Mouse (Mus musculus) erythroid progenitor cell, adult 5-6 weeks (primary cell): ENCODE results near the gene Akr1c19. TPM values are rescaled to one million over a fixed set of nuclear protein-coding genes. Genes with fewer than 3 reads are reported as not detected.
"Not testable (repeated sequence)": the region's sequence is repeated elsewhere in the genome, so short reads cannot be mapped to it uniquely, and the experiment has no call there.

Experiments
- ATAC-seq: replicated peaks from 2 replicates; pipeline ENCODE4 v1.8.0; 2016; ENCODE audit warnings: moderate number of reproducible peaks, mild to moderate bottlenecking, moderate TSS enrichment, inconsistent platforms; ENCODE audit not compliant: poor library complexity, low FRiP score, severe bottlenecking
- total RNA-seq, 2 experiments: library from RNA; stranded (forward) in 1 of 2; stranded (reverse) in 1 of 2; fragments of 150-400 nt in 1 of 2; fragments of 186-747, 209-891 nt in 1 of 2; gene quantifications; 2 replicates each; pipeline versions ENCODE4 v1.2.3 to v1.2.4; 2015 to 2017; ENCODE audit warnings: low replicate concordance in 2 of 2

Gene Akr1c19
- not detected in 2 replicates for total RNA-seq (2015; ENCODE audit: low replicate concordance)
- total RNA-seq (2017; ENCODE audit: low replicate concordance), result not detected in 2 replicates

DNA sequence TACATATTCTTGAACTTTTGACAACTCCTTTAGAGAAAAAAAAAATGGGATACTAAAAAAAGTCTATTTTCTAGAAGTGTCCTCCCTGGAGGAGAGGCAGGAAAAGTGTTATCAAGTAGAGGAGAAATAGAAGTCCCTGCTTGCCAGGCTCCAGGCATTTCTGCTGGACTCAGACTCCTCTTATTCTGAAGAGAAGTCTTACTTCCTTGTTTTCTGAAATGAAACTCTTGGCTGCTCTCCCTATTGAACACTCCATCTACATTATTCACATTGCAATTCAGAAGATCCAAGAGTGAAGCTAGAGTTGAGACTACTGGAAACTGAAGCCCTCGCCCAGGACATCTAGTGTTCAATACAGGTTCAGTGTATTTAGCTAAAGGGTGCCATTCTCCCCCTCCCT lies at the start of gene Akr1c19:
Gene Akr1c19 (plus strand): TSS at position 260 of the 400 bp plus-strand sequence.
- ATAC-seq, result no peak

DNA sequence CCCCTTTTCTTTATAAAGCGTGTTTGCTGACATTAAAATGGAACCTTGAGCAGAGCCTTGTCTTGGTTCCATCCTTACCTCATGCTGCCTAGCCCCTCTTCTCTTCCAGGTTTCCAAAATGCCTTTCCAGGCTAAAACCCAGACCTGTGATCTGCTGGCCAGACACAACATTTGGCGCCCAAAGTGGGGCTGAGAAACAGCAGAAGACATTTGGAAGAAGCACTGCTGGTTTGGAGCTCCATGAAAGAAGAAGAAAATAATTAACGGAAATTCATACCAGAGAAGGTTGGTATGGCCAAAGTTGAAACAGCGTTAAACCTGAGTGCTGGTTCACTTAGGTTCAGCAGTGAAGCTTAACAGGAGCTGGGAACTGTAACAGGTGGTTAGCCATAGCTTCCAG lies 47.2 kb upstream of the Akr1c19 start:
- not testable (repeated sequence) for ATAC-seq

DNA sequence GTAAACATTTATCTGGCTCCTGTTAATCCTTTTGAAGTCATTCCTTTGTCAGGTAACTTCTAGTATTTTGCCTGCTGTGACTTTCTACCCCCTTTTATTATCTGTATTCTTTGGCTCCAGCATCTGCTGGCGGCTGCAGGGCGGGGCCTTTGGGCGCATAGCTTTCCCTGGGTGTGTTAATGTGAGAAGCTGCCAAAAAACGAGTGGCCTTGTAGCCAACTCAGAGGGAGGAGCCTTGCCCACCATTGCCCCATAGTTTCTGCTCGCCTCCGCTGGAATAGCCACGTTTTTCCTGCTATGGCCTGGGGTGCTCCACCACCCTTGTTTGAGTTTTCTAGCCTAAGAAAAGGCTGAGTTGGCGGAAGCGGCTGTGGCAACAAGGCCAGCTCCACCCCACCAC lies 45.4 kb upstream of the Akr1c19 start:
- ATAC-seq, result no peak

DNA sequence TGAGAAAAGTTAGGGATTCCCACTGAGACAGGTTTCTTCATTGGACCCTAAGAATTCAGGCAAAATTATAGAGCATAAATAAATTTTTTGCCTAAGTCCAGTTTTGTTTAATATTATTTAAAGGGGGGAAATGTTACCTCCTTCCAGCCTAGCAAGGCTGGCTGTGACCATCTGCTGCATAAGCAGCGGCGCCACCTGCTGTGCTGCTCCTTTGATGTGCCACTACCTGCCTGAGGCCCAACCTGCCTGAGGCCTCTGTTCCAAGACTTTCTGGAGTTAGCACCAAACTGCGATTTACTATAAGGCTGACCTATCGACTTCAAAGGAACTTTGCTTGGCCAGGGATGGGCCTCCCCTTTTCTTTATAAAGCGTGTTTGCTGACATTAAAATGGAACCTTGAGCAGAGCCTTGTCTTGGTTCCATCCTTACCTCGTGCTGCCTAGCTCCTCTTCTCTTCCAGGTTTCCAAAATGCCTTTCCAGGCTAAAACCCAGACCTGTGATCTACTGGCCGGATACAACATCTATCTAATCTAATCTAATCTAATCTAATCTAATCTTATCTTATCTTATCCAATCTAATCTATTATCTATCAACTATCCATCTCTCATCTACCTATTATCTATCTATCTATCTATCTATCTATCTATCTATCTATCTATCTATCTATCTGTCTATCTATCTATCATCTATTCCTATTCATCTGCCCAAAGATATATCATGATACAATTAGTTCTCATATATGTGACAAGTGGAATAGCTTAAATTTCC lies 41.7 kb upstream of the Akr1c19 start:
- ATAC-seq, result not testable (repeated sequence)

DNA sequence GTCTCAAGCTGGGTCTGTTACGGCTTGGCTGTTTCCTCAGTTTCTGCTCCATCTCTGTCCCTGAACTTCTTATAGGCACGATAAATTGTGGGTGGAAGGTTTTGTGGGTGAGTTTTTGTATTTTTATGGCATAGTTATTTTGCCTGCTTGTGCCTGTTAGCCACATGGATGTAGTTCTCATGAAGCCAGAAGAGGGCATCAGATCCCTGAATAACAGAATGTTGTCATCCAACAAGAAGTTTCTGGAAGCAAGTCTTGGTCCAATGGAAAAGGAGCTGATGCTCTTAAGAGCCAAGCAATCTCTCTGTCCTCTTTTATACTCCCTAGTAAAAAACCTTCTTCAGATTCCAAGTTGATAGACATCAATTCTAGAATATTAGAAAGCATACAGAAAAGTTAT lies 40.3 kb upstream of the Akr1c19 start:
- ATAC-seq, result no peak

DNA sequence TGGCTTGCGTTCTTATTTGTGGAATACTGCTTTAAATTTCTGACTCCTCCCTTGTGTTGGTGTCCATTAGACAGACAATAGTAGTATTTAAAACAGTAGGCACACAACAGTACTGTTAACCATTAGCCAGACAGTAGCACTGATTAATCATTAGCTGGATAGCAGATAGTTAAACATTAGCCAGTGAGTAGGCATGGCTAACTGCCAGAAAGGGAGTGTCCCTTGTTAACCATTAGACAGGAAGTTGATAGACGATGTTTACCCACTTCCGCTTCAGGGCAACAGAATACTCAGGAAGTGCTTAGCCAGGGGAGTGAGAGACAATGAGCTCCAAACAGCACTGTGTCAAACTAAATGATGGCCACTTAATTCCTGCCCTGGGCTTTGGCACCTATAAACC lies 37.6 kb upstream of the Akr1c19 start, which contains the start of gene Akr1c13:
Gene Akr1c13 (plus strand): TSS at position 247 of the 400 bp plus-strand sequence.
- no peak for ATAC-seq

DNA sequence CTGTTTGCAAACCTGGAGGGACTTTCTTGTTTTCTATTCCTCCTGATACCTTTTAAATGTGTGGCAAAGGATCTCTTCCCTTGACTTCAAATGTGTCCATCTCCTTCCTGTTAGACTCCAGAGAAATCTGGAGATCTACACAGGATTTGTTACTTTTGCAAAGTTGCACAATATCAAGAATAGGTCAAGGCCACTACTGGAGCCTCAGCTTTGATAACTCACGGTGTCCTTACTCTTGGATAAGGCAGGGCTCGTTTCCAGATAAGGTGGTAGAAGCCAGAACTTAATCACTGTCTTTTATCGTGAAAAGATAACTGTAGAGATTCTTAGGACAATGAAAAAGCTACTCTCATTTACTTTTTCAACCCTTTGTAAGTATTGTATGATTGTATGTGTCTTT lies 36.0 kb upstream of the Akr1c19 start:
- no peak for ATAC-seq

DNA sequence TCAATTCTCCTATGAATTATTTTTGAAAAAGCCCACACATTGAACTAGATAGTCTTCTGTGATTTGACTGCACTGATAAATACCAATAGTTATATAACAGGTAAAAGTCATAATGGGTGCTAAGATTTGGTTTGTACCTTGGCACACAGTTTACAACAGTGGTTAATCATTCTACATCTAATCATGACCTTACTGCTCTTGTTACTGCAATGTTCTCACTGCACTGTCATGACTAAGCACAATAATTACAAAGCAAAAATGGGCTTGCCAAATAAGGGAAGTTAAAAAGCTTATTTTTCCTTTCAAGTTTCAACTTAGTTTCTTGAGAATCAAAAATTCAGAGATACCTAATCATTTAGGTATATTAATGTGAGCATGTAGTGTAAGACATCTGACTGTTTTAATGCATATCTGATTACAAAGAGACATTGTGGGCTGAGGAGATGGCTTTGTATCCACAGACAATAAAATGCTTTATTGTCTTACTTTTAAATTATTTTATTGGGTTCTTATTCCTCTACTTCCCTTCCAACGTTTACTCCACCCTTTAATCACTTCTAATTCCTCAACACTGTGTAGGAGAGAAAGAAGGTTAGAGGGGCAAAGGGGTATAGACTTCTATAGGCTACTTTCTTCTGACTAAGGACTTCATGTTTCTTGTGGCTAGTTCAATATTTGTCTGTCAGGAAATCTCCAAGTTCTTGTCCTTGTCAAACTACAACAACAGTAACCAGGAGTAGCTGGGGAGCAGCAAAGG lies 22.2 kb upstream of the Akr1c19 start:
- no peak for ATAC-seq

DNA sequence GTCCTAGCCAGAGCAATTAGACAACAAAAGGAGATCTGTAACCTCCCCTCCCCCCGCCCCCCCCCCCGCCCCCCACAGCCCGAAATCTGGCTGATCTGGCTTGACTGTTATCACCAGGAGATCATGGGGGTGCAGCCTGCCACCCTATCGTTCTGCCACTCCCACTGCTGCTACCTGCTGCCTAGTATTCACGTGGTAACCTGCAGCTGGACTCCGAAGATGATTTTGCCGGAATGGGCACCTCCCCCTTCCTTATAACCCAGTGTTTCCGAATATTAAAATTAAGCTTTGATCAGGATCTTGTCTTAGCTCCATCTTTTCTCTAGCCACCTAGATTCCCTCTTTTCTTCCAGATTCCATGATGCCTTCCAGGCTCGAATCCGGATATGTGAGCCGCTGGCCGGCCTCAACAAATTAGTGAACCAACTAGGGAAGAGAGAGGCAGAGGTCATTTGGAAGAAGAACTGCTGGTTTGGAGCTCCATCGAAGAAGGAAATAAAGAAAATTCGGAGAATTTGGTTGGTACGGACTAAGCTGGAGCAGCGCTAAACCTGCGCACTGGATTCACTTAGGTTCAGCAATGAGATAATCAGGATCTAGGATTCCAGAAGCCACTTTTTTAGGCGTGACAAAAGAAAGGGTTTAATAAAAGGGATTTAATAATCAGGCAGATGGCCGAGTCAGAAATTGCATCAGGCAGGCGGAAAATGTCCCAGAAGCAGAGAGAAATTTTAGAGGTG lies 16.8 kb upstream of the Akr1c19 start:
- no peak for ATAC-seq

DNA sequence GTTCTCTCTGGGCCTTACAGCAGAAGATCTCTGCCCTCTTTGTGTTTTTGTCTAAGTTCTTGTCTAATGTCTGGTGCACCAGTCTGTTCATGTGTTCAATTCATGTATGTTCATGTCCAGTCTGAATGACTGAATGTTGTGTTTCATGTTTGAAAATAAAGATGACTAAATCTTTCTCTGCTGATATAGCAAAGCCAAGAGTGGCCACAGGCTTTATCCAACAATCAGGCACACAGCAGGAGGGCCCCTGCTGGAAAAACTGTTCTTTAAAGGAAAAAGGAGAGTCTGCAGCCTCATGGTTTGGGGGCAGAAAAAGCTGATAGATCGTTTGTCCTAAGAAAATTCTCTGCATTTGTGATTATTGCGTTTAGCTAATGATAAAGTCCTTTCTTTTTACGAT lies 16.2 kb upstream of the Akr1c19 start:
- ATAC-seq, result no peak

DNA sequence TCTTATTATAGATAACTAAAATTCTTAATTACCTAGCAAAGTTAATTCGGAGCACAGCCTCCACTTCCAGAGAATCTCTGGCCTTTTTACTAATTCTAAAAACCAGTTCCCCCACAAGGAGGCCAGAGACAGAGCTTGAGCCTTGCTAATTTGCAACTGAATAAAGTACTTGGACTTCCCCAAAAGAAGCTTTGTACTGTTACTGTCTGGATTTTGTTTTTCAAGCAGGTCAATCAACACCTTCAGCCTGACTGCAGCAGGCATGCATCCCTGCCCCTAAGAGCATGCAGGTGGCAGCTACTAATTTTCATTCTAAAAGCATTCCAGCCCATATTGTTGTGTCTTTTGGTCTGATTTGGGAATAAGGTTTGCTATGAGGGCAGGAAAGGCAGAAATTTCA lies 13.0 kb upstream of the Akr1c19 start:
- not testable (repeated sequence) for ATAC-seq

DNA sequence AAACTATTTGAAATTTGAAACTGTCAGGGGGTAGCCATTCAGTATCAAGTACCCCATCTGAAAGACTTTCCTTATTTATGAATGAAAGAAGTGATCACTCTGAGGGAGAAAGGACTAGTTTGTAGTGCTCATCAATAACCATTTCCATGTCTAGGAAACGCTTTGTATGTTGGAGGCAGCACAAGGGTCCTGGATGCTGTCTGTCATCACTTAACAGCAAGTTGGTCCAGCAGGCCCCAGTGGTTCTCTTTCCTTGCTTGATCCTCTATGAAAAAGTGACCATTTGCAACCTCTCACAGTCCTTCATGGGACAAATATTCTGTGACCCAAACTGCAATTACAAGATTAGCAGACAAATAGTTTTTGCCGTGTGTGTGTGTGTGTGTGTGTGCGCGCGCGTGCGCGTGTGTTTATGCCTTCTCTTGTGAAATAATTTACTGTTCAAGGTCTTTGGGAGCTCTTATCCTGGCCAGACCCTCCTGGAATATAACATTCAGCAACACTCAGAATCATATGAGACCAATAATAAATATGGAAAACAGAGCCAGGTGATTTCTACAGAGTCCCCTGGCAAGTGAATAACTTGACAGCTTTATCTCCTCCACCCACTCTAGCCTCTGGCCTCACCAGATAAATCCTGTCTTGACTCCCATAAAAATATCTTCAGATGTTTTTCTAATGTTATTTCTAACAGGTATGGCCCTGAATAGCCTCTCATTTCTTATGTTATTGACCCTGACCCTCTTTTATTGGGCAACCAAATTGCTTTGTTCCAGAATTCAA lies 2.5 kb downstream of the Akr1c19 start:
- ATAC-seq, result no peak

DNA sequence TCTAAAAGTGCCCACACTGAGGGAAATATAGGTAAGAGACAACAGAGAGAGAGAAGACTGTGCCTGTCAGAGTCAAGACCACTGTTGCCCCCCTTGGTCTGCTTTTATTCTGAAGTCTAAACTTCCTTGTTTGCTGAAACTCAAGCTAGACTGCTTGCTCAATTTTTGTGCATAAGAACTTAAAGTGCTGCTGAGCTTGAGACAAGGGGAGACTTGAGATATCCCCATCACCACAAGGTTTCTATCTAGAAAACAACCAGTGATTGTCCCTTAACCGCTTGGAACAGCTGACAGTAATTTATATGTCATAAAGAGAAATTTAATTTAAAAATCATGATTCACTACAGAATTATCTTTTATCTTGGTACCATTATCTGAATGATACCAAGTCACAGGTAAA lies 4.6 kb downstream of the Akr1c19 start:
- ATAC-seq, result no peak

DNA sequence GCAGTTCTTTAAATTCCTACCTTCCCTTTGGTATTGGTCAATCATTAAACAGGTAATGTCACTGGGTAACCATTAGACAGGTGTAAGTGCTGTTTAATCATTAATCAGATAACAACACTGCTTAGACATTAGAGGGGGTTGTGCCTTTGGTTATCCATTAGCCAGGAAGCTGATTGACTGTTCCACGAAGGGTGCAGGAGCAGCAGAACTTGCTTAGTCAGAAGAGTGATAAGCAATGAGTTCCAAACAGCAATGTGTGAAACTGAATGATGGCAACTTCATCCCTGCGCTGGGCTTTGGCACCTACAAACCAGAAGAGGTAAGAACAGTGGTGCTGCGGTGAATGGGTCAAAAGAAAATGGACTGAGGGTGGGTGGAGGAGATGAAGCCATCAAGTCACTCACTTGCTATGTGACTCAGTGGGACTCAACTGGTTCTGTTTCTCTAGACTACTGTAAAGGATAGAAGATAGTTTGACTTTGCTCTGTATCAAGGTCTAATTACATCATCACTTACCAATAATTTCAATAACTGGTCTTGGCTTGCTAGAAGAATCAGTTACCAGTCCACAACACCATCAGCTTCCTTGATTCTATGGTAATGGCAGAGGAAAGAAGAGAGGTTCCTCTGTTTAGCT lies 5.2 kb downstream of the Akr1c19 start:
- no peak for ATAC-seq

DNA sequence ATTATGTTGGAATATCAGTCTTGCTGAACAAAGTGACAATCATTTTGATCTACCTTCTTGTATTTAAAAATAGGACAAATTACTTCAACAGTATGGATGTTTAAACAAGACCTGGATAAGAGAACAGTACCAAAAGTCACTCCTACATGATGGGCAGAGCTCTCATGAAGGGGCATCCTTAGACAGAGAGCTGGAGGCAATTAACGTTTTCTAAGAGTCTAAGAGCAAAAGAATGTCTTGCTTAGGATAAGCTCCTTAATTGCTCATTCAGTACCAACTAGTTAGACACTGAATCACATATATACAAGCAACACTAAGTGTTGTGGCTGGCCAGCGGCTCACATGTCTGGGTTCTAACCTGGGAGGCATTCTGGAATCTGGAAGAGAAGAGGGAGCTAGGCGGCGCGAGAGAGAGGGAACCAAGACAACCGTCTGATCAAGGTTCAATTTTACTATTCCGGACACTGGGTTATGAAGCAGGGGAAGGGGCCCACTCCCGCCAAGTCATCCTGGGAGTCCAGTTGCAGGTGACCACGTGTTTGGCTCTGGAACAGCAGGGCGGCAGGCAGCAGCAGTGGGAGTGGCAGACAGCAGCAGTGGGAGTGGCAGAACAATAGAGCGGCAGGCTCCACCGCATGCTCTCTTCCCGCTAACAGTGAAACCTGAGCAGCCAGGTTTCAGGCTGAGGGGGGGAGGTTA lies 16.5 kb downstream of the Akr1c19 start:
- ATAC-seq, result no peak

DNA sequence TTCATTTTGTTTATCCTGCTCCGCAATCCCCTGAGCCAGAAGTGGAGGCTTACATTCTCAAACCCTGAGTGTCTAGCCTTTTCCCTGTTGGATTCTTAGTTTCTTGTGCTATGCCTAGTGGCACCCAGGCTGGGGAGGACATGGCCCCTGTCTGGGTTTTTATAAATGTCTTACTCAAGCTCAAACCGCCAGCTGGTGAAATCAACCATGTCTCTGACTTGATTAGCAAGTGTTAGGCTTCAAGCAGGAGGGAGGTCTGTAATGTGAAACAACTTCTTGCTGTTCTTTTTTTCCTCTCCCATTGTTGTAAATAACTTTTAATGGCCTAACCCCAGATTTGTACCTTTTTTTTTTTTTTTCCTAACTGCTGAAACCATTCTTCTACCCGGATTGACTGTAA lies 20.8 kb downstream of the Akr1c19 start:
- ATAC-seq, result no peak

DNA sequence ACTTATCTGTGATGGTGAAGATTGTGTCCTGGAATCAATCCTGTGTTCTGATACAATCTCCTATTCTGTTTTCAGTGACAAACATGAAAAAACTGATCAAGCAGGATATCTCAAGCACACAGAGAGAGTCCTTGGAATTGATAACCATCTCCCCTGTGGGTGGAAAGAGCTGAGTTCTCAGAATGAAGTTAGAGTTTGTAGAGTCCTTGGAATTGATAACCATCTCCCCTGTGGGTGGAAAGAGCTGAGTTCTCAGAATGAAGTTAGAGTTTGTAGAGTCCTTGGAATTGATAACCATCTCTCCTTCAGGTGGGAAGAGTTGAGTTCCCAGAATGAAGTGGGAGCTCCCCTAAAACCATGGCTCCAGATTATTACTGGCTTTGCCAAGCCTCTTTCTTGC lies 28.4 kb downstream of the Akr1c19 start:
- ATAC-seq, result not testable (repeated sequence)

DNA sequence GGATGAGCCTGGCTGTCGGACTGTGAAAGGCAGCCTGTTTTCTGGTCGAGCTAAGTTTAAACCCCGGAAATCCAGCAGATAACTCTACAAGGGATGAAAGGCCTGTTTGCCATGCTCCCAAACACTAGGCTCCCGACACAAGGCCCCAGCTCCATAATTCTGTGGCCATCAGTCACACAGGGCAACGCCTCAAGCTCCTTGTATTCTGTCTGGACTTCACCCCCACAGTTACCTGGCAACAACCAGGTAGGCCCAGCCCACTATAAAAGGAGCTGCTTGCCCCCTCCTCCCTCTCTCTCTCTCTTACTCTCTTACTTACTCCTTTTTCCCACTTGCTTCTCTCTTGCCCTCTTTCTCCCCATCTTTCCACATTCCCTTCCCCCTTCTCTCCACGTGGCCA lies 28.8 kb downstream of the Akr1c19 start:
- ATAC-seq, result no peak

DNA sequence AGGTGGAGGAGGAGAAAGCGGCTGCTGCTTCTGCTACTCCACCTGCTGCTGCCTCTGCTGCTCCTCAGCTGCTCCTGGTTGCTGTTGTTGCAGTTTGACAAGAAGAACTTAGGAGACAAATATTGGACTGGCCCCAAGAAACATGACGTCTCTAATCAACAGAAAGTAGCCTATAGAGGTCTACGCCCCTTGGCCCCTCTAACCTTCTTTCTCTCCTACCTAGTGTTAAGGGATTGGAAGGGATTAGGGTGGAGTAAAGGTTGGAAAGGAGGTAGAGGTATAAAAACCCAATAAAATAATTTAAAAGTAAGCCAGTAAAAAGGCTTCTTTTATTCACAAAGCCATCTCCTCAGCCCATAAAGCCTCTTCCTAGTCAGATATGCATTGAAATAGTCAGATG lies 36.1 kb downstream of the Akr1c19 start:
- no peak for ATAC-seq
